Mouse (Mus musculus) stomach, postnatal 0 days (tissue): ENCODE data around the gene Gm20449.
"Not testable (repeated sequence)": the region's sequence is repeated elsewhere in the genome, so short reads cannot be mapped to it uniquely, and the experiment has no call there.

Experiments
- CTCF ChIP-seq: IDR thresholded peaks from 2 replicates; pipeline ENCODE4 v1.5.1; 2016; ENCODE audit warnings: antibody characterized with exemption, low read depth, mild to moderate bottlenecking, moderate library complexity
- EP300 ChIP-seq: optimal IDR thresholded peaks from 2 replicates; pipeline ENCODE3; 2016; ENCODE audit warnings: antibody characterized with exemption

DNA sequence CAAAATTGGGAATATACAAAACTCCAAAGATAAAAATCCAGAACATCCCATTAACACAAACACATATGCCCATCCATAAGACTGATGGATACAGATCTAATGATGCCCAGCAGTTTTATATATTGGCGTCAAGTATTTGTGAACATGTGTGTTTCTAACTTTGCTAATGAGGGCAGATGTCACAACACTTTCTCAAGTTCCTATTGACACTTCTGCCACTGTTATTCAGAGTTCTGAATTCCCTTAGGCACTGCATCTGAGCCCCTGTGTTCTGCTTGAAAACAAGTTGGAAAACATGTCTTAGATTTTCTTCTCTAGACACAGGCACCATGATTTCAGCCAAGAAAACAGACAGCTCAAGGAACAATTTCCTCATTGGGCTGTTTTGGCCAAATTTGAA lies 50.6 kb downstream of the Gm20449 start, which contains the start of gene Vmn2r57:
- not testable (repeated sequence) for TF ChIP-seq CTCF, EP300
